Mouse (Mus musculus) lung, adult 2 months (tissue): Measurements from ENCODE around the gene Zfp931.
"Not testable (repeated sequence)": the region's sequence is repeated elsewhere in the genome, so short reads cannot be mapped to it uniquely, and the experiment has no call there.

ENCODE experiments used
- CTCF ChIP-seq: fragments of 200-500 bp; IDR thresholded peaks from 2 replicates; pipeline ENCODE4 v1.5.1; 2011; ENCODE audit warnings: mild to moderate bottlenecking, low read length, control low read depth; ENCODE audit not compliant: insufficient read depth
- POLR2A ChIP-seq: fragments of 200-500 bp; IDR thresholded peaks from 2 replicates; pipeline ENCODE4 v1.6.1; 2011; ENCODE audit warnings: low read depth, mild to moderate bottlenecking, control low read depth, low read length, borderline replicate concordance; ENCODE audit errors: extremely low read depth

GRCm38 (mm10) chr2:178020773-178021172 is 57.5 kb downstream of the Zfp931 start:
- not testable (repeated sequence) for TF ChIP-seq CTCF, POLR2A
